27 mouse cellular contexts compared by ENCODE assay signal in genomic region chr6:20028466-20028865, GRCm38 (mm10).
DNase-seq lines count a peak whose midpoint lies in the region; ATAC-seq and TF ChIP-seq lines count a peak whose summit lies in the region.
"Had no signal": no experiment of that assay in that cellular context is flagged by ENCODE, and none has a peak within 500 bp of the region (broad histone marks: within the 10 kb centered on the region; RNA-seq: fewer than 3 reads in every experiment).

No protein-coding gene starts in this region.

- TF ChIP-seq CTCF in liver, adult 2 months (IDR thresholded peaks at IDR 0.05; ENCODE audit: low read depth, low read length): no peak
- TF ChIP-seq CTCF in liver, embryonic 14.5 days (IDR thresholded peaks at IDR 0.05; ENCODE audit: low read depth): no peak
- TF ChIP-seq CTCF in liver, postnatal 0 days (IDR thresholded peaks at IDR 0.05; ENCODE audit: low read depth): no peak
- no peak for TF ChIP-seq CTCF in midbrain, postnatal 0 days (IDR thresholded peaks at IDR 0.05)

- no peaks in the 10 kb centered on the region for H3K27me3 ChIP-seq in liver, adult 2 months (ENCODE audit: control insufficient read depth, insufficient read depth, low read length)
- no peaks in the 10 kb centered on the region for H3K27me3 ChIP-seq in liver, embryonic 11.5 days (replicated peaks; ENCODE audit: control insufficient read depth, insufficient read depth, low read length)
- H3K27me3 ChIP-seq in intestine, embryonic 16.5 days (replicated peaks; ENCODE audit: control insufficient read depth, insufficient read depth, low read length): no peaks in the 10 kb centered on the region
- no peaks in the 10 kb centered on the region for H3K27me3 ChIP-seq in liver, embryonic 14.5 days (ENCODE audit: control insufficient read depth, insufficient read depth, low read length)
- no peaks in the 10 kb centered on the region for H3K27me3 ChIP-seq in liver, postnatal 0 days (ENCODE audit: insufficient read depth, low read length)
- H3K27me3 ChIP-seq in midbrain, postnatal 0 days (ENCODE audit: insufficient read depth, low read length): no peaks in the 10 kb centered on the region
- H3K27me3 ChIP-seq: embryonic facial prominence, embryonic 13.5 days; forebrain, embryonic 12.5 days; forebrain, embryonic 15.5 days; heart, embryonic 13.5 days; hindbrain, embryonic 13.5 days had no signal

- H3K4me2 ChIP-seq in liver, embryonic 11.5 days: no peak overlapping the region
- no peak overlapping the region for H3K4me2 ChIP-seq in intestine, embryonic 16.5 days (ENCODE audit: low read depth, low read length)
- H3K4me2 ChIP-seq in liver, embryonic 14.5 days (ENCODE audit: low read depth): no peak overlapping the region
- no peak overlapping the region for H3K4me2 ChIP-seq in liver, postnatal 0 days (ENCODE audit: low read depth, low read length)
- no peak overlapping the region for H3K4me2 ChIP-seq in midbrain, postnatal 0 days (ENCODE audit: low read depth, low read length, poor library complexity, severe bottlenecking)
- H3K4me2 ChIP-seq: embryonic facial prominence, embryonic 13.5 days; forebrain, embryonic 12.5 days; forebrain, embryonic 15.5 days; heart, embryonic 13.5 days; hindbrain, embryonic 13.5 days had no signal

- no peaks in the 10 kb centered on the region for H3K79me2 ChIP-seq in liver, adult 2 months (ENCODE audit: control insufficient read depth, insufficient read depth, low read length)

- H3K4me1 ChIP-seq in liver, adult 2 months (ENCODE audit: control insufficient read depth, insufficient read depth, low read length): no peaks in the 10 kb centered on the region; the same call in 1 of the 2 replicates
- H3K4me1 ChIP-seq in liver, embryonic 11.5 days (replicated peaks; ENCODE audit: control insufficient read depth, insufficient read depth, low read length): no peaks in the 10 kb centered on the region
- H3K4me1 ChIP-seq in intestine, embryonic 16.5 days (ENCODE audit: control insufficient read depth, insufficient read depth, low read length): no peaks in the 10 kb centered on the region
- H3K4me1 ChIP-seq in liver, embryonic 14.5 days (replicated peaks; ENCODE audit: control insufficient read depth in 2 of 2, insufficient read depth in 2 of 2, low read length in 1 of 2): no peaks in the 10 kb centered on the region
- no peaks in the 10 kb centered on the region for H3K4me1 ChIP-seq in liver, postnatal 0 days (ENCODE audit: insufficient read depth)
- H3K4me1 ChIP-seq in midbrain, postnatal 0 days (ENCODE audit: insufficient read depth, low read length): no peaks in the 10 kb centered on the region
- H3K4me1 ChIP-seq: embryonic facial prominence, embryonic 10.5 days; embryonic facial prominence, embryonic 13.5 days; forebrain, embryonic 12.5 days; forebrain, embryonic 15.5 days; heart, embryonic 10.5 days; heart, embryonic 13.5 days; hindbrain, embryonic 13.5 days had no signal

- H3K36me3 ChIP-seq in liver, adult 2 months (ENCODE audit: control insufficient read depth, insufficient read depth, low read length): no peaks in the 10 kb centered on the region
- no peaks in the 10 kb centered on the region for H3K36me3 ChIP-seq in liver, embryonic 11.5 days (ENCODE audit: control insufficient read depth, insufficient read depth, low read length)
- H3K36me3 ChIP-seq in intestine, embryonic 16.5 days (ENCODE audit: control insufficient read depth, insufficient read depth, low read length): no peaks in the 10 kb centered on the region
- H3K36me3 ChIP-seq in liver, embryonic 14.5 days (replicated peaks; ENCODE audit: control insufficient read depth, insufficient read depth, low read depth): no peaks in the 10 kb centered on the region
- H3K36me3 ChIP-seq in liver, postnatal 0 days (replicated peaks; ENCODE audit: insufficient read depth, low read length): no peaks in the 10 kb centered on the region
- H3K36me3 ChIP-seq in midbrain, postnatal 0 days (ENCODE audit: insufficient read depth, low read length): no peaks in the 10 kb centered on the region
- H3K36me3 ChIP-seq: embryonic facial prominence, embryonic 10.5 days; embryonic facial prominence, embryonic 13.5 days; forebrain, embryonic 12.5 days; forebrain, embryonic 15.5 days; heart, embryonic 10.5 days; heart, embryonic 13.5 days; hindbrain, embryonic 13.5 days had no signal

- no peak overlapping the region for H3K9ac ChIP-seq in liver, adult 2 months (ENCODE audit: low read depth, low read length)
- H3K9ac ChIP-seq in liver, embryonic 11.5 days (ENCODE audit: low read depth, low read length): no peak overlapping the region
- H3K9ac ChIP-seq in intestine, embryonic 16.5 days (ENCODE audit: low read depth, low read length): no peak overlapping the region
- no peak overlapping the region for H3K9ac ChIP-seq in liver, embryonic 14.5 days (replicated peaks)
- H3K9ac ChIP-seq in liver, postnatal 0 days (replicated peaks): no peak overlapping the region
- no peak overlapping the region for H3K9ac ChIP-seq in midbrain, postnatal 0 days (replicated peaks; ENCODE audit: low read length, poor library complexity, severe bottlenecking)
- H3K9ac ChIP-seq: embryonic facial prominence, embryonic 13.5 days; forebrain, embryonic 12.5 days; forebrain, embryonic 15.5 days; heart, embryonic 13.5 days; hindbrain, embryonic 13.5 days had no signal

- TF ChIP-seq EP300 in liver, embryonic 14.5 days (IDR thresholded peaks at IDR 0.05; ENCODE audit: low read depth): no peak
- peak; percentile 58; the same call in 1 of the 2 replicates for TF ChIP-seq EP300 in liver, postnatal 0 days (IDR thresholded peaks at IDR 0.05; ENCODE audit: low read depth)

- no peak overlapping the region for H3K4me3 ChIP-seq in liver, adult 2 months (ENCODE audit: insufficient read depth, low read depth, low read length)
- H3K4me3 ChIP-seq in liver, embryonic 11.5 days (ENCODE audit: low read depth, low read length): no peak overlapping the region
- H3K4me3 ChIP-seq in intestine, embryonic 16.5 days (ENCODE audit: low read length): no peak overlapping the region
- no peak overlapping the region for H3K4me3 ChIP-seq in liver, embryonic 14.5 days (ENCODE audit: insufficient read depth in 1 of 2, low read depth in 2 of 2, low read length in 2 of 2)
- H3K4me3 ChIP-seq in liver, postnatal 0 days (ENCODE audit: low read depth, low read length): no peak overlapping the region
- H3K4me3 ChIP-seq in midbrain, postnatal 0 days (ENCODE audit: low read depth, low read length): no peak overlapping the region
- H3K4me3 ChIP-seq: embryonic facial prominence, embryonic 10.5 days; embryonic facial prominence, embryonic 13.5 days; erythroblast, embryonic 14.5 days; forebrain, embryonic 12.5 days; forebrain, embryonic 15.5 days; heart, adult 2 months; heart, embryonic 10.5 days; heart, embryonic 13.5 days; hindbrain, embryonic 13.5 days had no signal

- no peak for TF ChIP-seq POLR2A in liver, adult 2 months (IDR thresholded peaks at IDR 0.05; ENCODE audit: extremely low read depth, insufficient read depth, low read length)

- no peaks in the 10 kb centered on the region for H3K9me3 ChIP-seq in liver, embryonic 11.5 days (ENCODE audit: control insufficient read depth, low read length)
- no peaks in the 10 kb centered on the region for H3K9me3 ChIP-seq in intestine, embryonic 16.5 days (ENCODE audit: control insufficient read depth, low read length)
- H3K9me3 ChIP-seq in liver, embryonic 14.5 days (ENCODE audit: control insufficient read depth, low read length): no peaks in the 10 kb centered on the region
- H3K9me3 ChIP-seq in liver, postnatal 0 days (ENCODE audit: low read length): no peaks in the 10 kb centered on the region
- H3K9me3 ChIP-seq in midbrain, postnatal 0 days (ENCODE audit: low read length): no peaks in the 10 kb centered on the region
- H3K9me3 ChIP-seq: embryonic facial prominence, embryonic 10.5 days; embryonic facial prominence, embryonic 13.5 days; forebrain, embryonic 12.5 days; forebrain, embryonic 15.5 days; heart, embryonic 10.5 days; heart, embryonic 13.5 days; hindbrain, embryonic 13.5 days had no signal

- peak; percentile 80 for DNase-seq in liver, adult 2 months (ENCODE audit: extremely low read depth, low read depth, low spot score)
- no peak for DNase-seq in liver, embryonic 11.5 days (ENCODE audit: low spot score)
- peak in 1 of 3 experiments; percentile 3 for DNase-seq in liver, embryonic 14.5 days (ENCODE audit: low read depth in 3 of 3, low spot score in 3 of 3)
- DNase-seq in liver, postnatal 0 days: no peak
- no peak for DNase-seq in layer of hippocampus, postnatal 25 days (ENCODE audit: extremely low spot score in 1 of 2, low spot score in 1 of 2)
- no peak for DNase-seq in spleen, postnatal 36 days (ENCODE audit: low spot score in 2 of 2)
- no peak for DNase-seq in midbrain, postnatal 0 days (ENCODE audit: low spot score)
- DNase-seq: adrenal gland, adult 8-10 months; adrenal gland, postnatal 25 days; cerebellum, adult 11-12 months; cerebellum, adult 8-10 months; cerebellum, postnatal 10 days; cerebellum, postnatal 36 days; embryo, embryonic 11 days; gastrocnemius, postnatal 10 days; gastrocnemius, postnatal 36 days; heart, adult 2 months had no signal

- ATAC-seq in liver, embryonic 11.5 days (replicated peaks; ENCODE audit: low FRiP score): no peak; the same call in 1 of the 2 replicates
- peak; percentile 71; the same call in 1 of the 2 replicates for ATAC-seq in intestine, embryonic 16.5 days
- ATAC-seq in liver, embryonic 14.5 days (ENCODE audit: insufficient read depth): peak; percentile 56; the same call in 1 of the 2 replicates
- peak; percentile 90 for ATAC-seq in liver, postnatal 0 days
- ATAC-seq in midbrain, postnatal 0 days (ENCODE audit: low FRiP score): no peak
- ATAC-seq: activated CD4-positive, CD25-positive, alpha-beta regulatory T cell, adult 4 months; forebrain, embryonic 15.5 days had no signal

- H3K27ac ChIP-seq in liver, adult 2 months (replicated peaks; ENCODE audit: insufficient read depth, low read depth, low read length): no peak overlapping the region
- no peak overlapping the region for H3K27ac ChIP-seq in liver, embryonic 11.5 days (ENCODE audit: low read depth, low read length)
- H3K27ac ChIP-seq in intestine, embryonic 16.5 days (ENCODE audit: low read length): no peak overlapping the region
- H3K27ac ChIP-seq in liver, embryonic 14.5 days: no peak overlapping the region
- no peak overlapping the region for H3K27ac ChIP-seq in liver, postnatal 0 days (ENCODE audit: low read depth)
- no peak overlapping the region for H3K27ac ChIP-seq in midbrain, postnatal 0 days (ENCODE audit: low read depth, low read length)
- H3K27ac ChIP-seq: embryonic facial prominence, embryonic 10.5 days; embryonic facial prominence, embryonic 13.5 days; forebrain, embryonic 12.5 days; forebrain, embryonic 15.5 days; heart, adult 2 months; heart, embryonic 10.5 days; heart, embryonic 13.5 days; hindbrain, embryonic 13.5 days had no signal

Comparison
In these comparisons a context has a peak if more than half of its experiments do, and no peak if none do; other contexts are left out.
1. ATAC-seq: peak in intestine, embryonic 16.5 days (single experiment), liver, embryonic 14.5 days (single experiment) and liver, postnatal 0 days (single experiment); none in liver, embryonic 11.5 days (single experiment) and midbrain, postnatal 0 days (single experiment).